Mouse (Mus musculus): ENCODE measurements around the gene Reln. TPM values are rescaled to one million over a fixed set of nuclear protein-coding genes. Genes with fewer than 3 reads are reported as not detected.

Reln gene
- polyA plus RNA-seq, 1 experiment = 1.6 TPM

DNA sequence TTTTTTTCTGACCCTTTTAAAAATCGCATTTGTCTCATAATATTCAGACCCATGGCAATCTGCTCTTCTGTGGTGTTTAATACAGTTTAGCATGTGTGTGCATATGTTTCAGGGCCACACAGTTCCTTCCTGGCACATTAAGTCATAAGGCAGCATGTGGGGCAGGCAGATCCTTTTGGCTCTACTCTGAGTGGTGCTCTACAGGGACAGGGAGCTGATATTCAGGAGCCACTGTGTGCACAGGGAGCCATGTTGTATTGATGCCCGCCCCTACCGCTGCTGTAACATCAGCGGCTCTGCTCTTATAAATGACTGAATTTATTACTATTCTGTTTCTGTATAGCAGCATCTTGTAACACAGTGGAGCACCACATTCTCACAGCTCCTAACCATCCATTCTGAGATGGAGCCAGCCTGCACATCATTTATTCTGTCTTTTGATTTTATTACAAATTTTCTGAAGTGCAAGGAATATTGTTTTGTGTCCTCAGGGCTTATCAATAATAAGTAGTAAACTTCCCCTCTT, 410.3 kb downstream of the Reln start:
- no peaks in the 10 kb centered on the region; the same call in 1 of the 2 replicates for H3K36me3 ChIP-seq (ENCODE audit: control insufficient read depth)
- TF ChIP-seq TAL1 (IDR thresholded peaks at IDR 0.05; ENCODE audit: low read length) (no peak), GATA1 (IDR thresholded peaks at IDR 0.05; ENCODE audit: low read length) (no peak)
- H3K4me1 ChIP-seq (ENCODE audit: control insufficient read depth) = no peaks in the 10 kb centered on the region
- H3K9me3 ChIP-seq (ENCODE audit: control insufficient read depth, low read length) = no peaks in the 10 kb centered on the region
- no peaks in the 10 kb centered on the region for H3K27me3 ChIP-seq (ENCODE audit: control insufficient read depth)
- H3K4me3 ChIP-seq (replicated peaks) = no peak overlapping the region

DNA sequence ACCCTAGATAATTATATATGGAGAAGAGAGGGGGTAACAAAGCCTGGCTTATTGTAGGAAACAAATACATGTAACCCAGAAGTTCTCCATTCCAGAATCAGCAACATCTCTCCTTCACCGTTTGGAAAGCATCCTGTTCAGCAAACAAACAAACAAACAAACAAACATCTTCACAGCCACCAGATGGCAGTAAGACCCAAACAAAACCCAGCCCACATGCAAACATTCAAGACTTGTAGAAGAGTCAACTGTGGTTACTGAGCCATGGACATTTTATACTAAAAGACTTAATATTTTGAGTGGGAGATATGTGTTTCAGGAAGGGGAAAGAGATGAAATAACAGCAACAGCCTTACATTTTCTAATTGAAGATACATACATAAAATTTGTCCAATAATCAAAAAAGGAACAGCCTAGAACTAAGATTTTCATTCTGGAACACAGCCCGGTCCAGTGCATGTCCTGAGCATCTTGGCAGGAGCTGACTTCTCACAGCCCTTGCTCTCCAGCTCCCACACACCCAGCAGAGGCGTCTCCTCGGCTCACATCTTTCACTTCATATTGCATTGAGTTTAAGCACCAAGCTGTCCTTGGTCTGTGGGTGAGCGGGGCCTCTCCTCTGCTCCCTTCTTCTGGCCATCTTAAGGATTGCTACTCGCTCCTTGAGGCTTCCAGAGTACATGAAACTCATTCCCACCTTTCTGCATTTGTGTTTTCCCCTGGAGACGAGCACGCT, 411.0 kb downstream of the Reln start:
- H3K9me3 ChIP-seq (ENCODE audit: control insufficient read depth, low read length) = no peaks in the 10 kb centered on the region
- no peaks in the 10 kb centered on the region for H3K27me3 ChIP-seq (ENCODE audit: control insufficient read depth)
- no peak for TF ChIP-seq TAL1 (IDR thresholded peaks at IDR 0.05; ENCODE audit: low read length)
- H3K4me3 ChIP-seq (replicated peaks) = no peak overlapping the region
- H3K4me1 ChIP-seq (ENCODE audit: control insufficient read depth) = no peaks in the 10 kb centered on the region
- H3K36me3 ChIP-seq (ENCODE audit: control insufficient read depth) = no peaks in the 10 kb centered on the region; the same call in 1 of the 2 replicates

DNA sequence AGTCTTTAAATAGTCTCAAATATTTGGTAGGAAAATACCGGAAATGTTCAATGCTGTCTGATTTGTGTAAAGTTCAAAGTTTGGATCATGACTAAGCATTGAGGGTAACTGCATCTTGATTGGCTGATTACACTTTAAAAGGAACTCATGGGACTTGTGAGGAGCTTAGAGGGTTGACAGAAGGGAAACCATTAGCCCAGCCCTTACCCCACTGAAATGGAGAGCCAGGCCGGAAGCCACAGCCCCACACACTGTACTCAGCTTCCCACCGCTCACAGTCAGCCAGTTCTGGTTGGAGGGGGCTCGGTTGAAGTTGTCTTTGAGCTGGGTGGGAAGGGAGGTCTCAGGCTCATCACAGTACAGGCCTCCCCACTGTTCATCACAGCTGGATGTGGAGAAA, 413.4 kb downstream of the Reln start:
- no peak for TF ChIP-seq GATA1 (IDR thresholded peaks at IDR 0.05; ENCODE audit: low read length)
- no peak for TF ChIP-seq TAL1 (IDR thresholded peaks at IDR 0.05; ENCODE audit: low read length)
- no peaks in the 10 kb centered on the region for H3K9me3 ChIP-seq (ENCODE audit: control insufficient read depth, low read length)

DNA sequence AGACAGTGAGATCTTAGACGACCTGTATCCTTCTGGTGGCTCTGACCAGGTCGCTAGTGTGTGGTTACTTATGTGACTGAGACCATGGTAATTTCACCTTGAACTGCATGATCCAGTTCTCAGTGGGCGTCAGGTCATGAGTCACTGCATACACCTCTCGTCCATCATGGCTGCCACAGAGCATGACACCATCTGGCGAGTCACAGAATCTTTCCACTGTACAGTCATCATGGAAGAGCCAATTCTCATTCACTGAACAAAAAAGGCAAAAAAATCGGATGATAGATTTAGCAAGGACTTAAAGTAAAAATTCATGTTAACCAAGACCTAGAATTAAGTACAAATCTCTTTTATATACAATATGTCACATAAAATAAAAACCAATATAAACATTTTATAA, 424.2 kb downstream of the Reln start:
- Histone ChIP-seq H3K4me3 (replicated peaks) (no peak overlapping the region), H3K27me3 (ENCODE audit: control insufficient read depth) (no peaks in the 10 kb centered on the region), H3K4me1 (ENCODE audit: control insufficient read depth) (no peaks in the 10 kb centered on the region), H3K9me3 (ENCODE audit: control insufficient read depth, low read length) (no peaks in the 10 kb centered on the region), H3K36me3 (ENCODE audit: control insufficient read depth) (no peaks in the 10 kb centered on the region; the same call in 1 of the 2 replicates)
- TF ChIP-seq TAL1 (IDR thresholded peaks at IDR 0.05; ENCODE audit: low read length) = no peak
- TF ChIP-seq GATA1 (IDR thresholded peaks at IDR 0.05; ENCODE audit: low read length) = no peak

More for the DNA sequence above, 413.4 kb downstream of the Reln start:
- Histone ChIP-seq H3K27me3 (ENCODE audit: control insufficient read depth) (no peaks in the 10 kb centered on the region), H3K36me3 (ENCODE audit: control insufficient read depth) (no peaks in the 10 kb centered on the region; the same call in 1 of the 2 replicates), H3K4me1 (ENCODE audit: control insufficient read depth) (no peaks in the 10 kb centered on the region), H3K4me3 (replicated peaks) (no peak overlapping the region)

DNA sequence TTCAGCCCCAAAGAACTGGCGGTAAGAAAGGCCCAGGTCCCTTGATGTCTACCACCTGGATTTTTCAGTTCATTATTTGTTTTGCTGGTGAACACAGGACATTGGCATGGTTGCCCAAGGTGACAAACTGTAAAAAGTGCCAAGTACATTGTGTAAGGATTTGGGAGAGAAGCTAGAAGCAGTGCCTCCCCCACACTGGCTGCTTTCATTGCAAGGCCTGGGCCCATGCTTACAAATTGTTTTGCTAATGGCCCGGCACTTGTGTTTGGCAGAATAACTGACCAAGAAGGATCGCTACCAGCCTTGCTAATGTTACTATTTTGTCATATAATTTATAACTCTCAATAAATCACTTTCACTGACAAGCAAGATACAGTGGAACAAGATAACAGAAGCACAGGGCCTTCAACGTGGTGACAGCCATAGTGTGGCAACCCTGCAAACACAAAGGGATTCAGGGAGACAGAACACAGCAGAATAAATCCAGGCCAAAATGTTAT, 425.2 kb downstream of the Reln start:
- Histone ChIP-seq H3K4me1 (ENCODE audit: control insufficient read depth) (no peaks in the 10 kb centered on the region), H3K36me3 (ENCODE audit: control insufficient read depth) (no peaks in the 10 kb centered on the region; the same call in 1 of the 2 replicates), H3K27me3 (ENCODE audit: control insufficient read depth) (no peaks in the 10 kb centered on the region), H3K9me3 (ENCODE audit: control insufficient read depth, low read length) (no peaks in the 10 kb centered on the region), H3K4me3 (replicated peaks) (no peak overlapping the region)
- TF ChIP-seq GATA1 (IDR thresholded peaks at IDR 0.05; ENCODE audit: low read length) (no peak), TAL1 (IDR thresholded peaks at IDR 0.05; ENCODE audit: low read length) (no peak)

DNA sequence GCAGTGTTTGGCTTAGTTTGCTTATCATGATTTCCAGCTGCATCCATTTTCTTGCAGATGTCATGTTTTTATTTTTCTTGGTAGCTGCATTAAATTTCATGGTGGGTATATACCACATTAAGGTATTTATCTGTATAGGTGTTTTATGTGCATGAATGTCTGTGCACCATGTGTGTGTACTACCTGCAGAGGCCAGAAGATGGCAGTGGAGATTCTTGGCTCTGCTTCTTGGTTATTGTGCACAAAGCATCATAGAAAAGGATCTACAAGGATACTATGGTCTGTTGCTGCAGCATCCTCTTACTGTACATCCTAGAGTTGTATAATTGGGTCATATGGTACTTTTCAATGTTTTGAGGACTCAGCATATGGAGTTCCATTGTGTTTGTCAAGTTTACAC, 428.5 kb downstream of the Reln start:
- Histone ChIP-seq H3K27me3 (ENCODE audit: control insufficient read depth) (no peaks in the 10 kb centered on the region), H3K4me3 (replicated peaks) (no peak overlapping the region), H3K4me1 (ENCODE audit: control insufficient read depth) (no peaks in the 10 kb centered on the region), H3K36me3 (ENCODE audit: control insufficient read depth) (no peaks in the 10 kb centered on the region; the same call in 1 of the 2 replicates), H3K9me3 (ENCODE audit: control insufficient read depth, low read length) (no peaks in the 10 kb centered on the region)
- TF ChIP-seq TAL1 (IDR thresholded peaks at IDR 0.05; ENCODE audit: low read length) (no peak), GATA1 (IDR thresholded peaks at IDR 0.05; ENCODE audit: low read length) (no peak)

DNA sequence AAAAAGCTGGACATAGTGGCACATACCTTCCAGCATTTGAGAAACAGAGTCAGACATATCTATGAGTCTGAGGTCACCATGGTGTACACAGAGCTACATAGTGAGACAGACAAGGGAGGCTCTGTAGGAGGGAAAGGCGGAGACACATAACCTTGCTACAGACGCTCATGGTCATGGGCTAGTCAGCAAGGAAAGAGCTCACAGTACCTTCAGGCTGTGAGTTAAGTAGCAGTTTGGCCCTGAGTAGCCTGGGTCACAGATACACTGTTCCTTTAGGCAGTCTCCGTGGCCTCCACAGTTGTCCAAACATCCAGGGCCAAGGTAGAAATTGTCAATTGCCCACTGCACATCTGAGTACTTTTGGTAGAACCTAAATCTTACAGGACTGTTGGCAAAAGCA, 429.7 kb downstream of the Reln start:
- H3K27me3 ChIP-seq (ENCODE audit: control insufficient read depth) = no peaks in the 10 kb centered on the region
- no peak overlapping the region for H3K4me3 ChIP-seq (replicated peaks)
- TF ChIP-seq TAL1 (IDR thresholded peaks at IDR 0.05; ENCODE audit: low read length) (no peak), GATA1 (IDR thresholded peaks at IDR 0.05; ENCODE audit: low read length) (no peak)
- H3K36me3 ChIP-seq (ENCODE audit: control insufficient read depth) = peaks cover 2% of the 10 kb centered on the region; the same call in 1 of the 2 replicates
- H3K9me3 ChIP-seq (ENCODE audit: control insufficient read depth, low read length) = no peaks in the 10 kb centered on the region
- H3K4me1 ChIP-seq (ENCODE audit: control insufficient read depth) = no peaks in the 10 kb centered on the region

DNA sequence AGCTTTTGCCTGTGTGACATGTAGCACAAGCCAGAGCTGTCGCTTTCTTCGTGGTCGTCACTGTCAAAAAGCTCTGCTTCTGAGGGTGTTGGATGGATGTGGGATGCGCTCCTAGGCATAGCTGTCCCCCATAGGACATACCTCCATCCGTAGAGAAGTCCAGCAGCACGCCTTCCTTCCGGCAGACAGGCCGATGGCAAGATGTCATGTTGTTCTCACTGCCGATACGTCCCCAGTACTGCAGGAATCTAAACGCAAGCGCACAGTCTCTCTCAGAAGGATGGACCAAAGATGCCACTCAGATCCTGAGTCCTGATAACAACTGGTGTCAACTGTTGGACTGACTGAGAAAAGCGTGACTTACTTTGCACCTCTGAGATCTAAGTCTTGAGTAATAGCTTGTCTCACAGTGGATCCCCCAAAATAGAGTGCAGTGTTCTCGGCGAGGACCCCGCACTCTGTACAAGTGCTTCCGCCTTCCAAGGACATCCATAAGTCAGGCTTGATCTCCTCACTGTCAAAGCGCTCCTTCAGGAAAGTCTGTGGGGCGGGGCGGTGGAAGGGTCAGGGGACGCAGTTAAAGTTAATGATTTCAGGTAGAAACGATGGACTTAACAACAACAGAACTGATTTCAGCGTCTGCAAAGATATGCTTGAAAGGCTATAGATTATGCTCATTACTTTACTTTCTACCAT, 431.5 kb downstream of the Reln start:
- Histone ChIP-seq H3K27me3 (ENCODE audit: control insufficient read depth) (no peaks in the 10 kb centered on the region), H3K9me3 (ENCODE audit: control insufficient read depth, low read length) (peaks cover 6% of the 10 kb centered on the region), H3K4me1 (ENCODE audit: control insufficient read depth) (no peaks in the 10 kb centered on the region), H3K4me3 (replicated peaks) (no peak overlapping the region), H3K36me3 (ENCODE audit: control insufficient read depth) (peaks cover 2% of the 10 kb centered on the region; the same call in 1 of the 2 replicates)
- TF ChIP-seq TAL1 (IDR thresholded peaks at IDR 0.05; ENCODE audit: low read length) (no peak), GATA1 (IDR thresholded peaks at IDR 0.05; ENCODE audit: low read length) (no peak)

DNA sequence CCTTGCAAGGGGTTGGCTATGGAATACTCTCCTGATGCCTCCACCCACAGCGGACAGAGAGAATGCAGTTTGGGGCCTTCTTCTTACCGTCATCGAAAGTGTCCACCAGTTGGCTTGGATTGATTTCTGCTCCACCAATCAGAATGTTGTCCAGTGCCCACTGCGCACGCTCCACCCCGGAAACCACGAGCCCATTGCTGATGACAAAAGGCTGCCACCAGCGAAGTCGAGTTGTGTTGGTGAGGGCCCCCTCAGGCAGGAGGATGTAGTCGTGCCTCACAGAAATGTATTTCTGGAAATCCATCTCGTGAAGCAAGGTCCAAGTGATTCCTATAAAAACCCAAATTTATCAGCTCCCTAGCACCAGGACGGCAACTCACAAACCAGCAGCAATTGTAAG, 433.8 kb downstream of the Reln start:
- H3K36me3 ChIP-seq (ENCODE audit: control insufficient read depth) = peaks cover 2% of the 10 kb centered on the region; the same call in 1 of the 2 replicates
- no peak for TF ChIP-seq GATA1 (IDR thresholded peaks at IDR 0.05; ENCODE audit: low read length)
- no peak for TF ChIP-seq TAL1 (IDR thresholded peaks at IDR 0.05; ENCODE audit: low read length)
- H3K9me3 ChIP-seq (ENCODE audit: control insufficient read depth, low read length) = peaks cover 6% of the 10 kb centered on the region
- H3K4me1 ChIP-seq (ENCODE audit: control insufficient read depth) = no peaks in the 10 kb centered on the region
- no peaks in the 10 kb centered on the region for H3K27me3 ChIP-seq (ENCODE audit: control insufficient read depth)
- H3K4me3 ChIP-seq (replicated peaks) = no peak overlapping the region

All from erythroblast, embryonic 14.5 days (primary cell).